Mouse (Mus musculus) CH12.LX (cell line): Measurements from ENCODE around the gene Ebf1.

Experiments
- CTCF ChIP-seq, 2 experiments: IDR thresholded peaks in 1 of 2; conservative IDR thresholded peaks in 1 of 2; 2 replicates each; pipeline ENCODE4 v1.5.1; 2011 to 2012; ENCODE audit warnings: low read depth in 2 of 2, low read length in 2 of 2, improper control_type of control experiment in 1 of 2, inconsistent platforms in 1 of 2, mild to moderate bottlenecking in 1 of 2, moderate library complexity in 1 of 2
- ETS1 ChIP-seq: conservative IDR thresholded peaks from 2 replicates; pipeline ENCODE4 v1.6.1; 2012; ENCODE audit warnings: low read depth, mild to moderate bottlenecking, inconsistent platforms, low read length, improper control_type of control experiment, moderate library complexity
- MYC ChIP-seq: IDR thresholded peaks from 2 replicates; pipeline ENCODE4 v1.6.1; 2011; ENCODE audit warnings: low read depth, mild to moderate bottlenecking, improper control_type of control experiment, low read length
- TBP ChIP-seq: conservative IDR thresholded peaks from 2 replicates; pipeline ENCODE4 v1.6.1; 2011; ENCODE audit warnings: low read depth, low read length, improper control_type of control experiment
- TCF12 ChIP-seq: IDR thresholded peaks from 2 replicates; pipeline ENCODE4 v1.6.1; 2014; ENCODE audit warnings: low read depth, mild to moderate bottlenecking, inconsistent platforms, low read length, improper control_type of control experiment

GRCm38 (mm10) chr11:44638193-44638754, 21.2 kb downstream of the Ebf1 start:
- no peak for TF ChIP-seq TCF12
- no peak for TF ChIP-seq TBP
- TF ChIP-seq MYC = no peak
- TF ChIP-seq ETS1 = no peak
- no peak for TF ChIP-seq CTCF (conservative IDR thresholded peaks at IDR 0.05 in 1 of 2, IDR thresholded peaks at IDR 0.05 in 1 of 2; ENCODE audit: low read depth in 2 of 2, low read length in 2 of 2)
